Mouse (Mus musculus) megakaryocyte, adult 5-6 weeks (primary cell): ENCODE measurements around the gene Dmxl2. TPM values are rescaled to one million over a fixed set of nuclear protein-coding genes. Genes with fewer than 3 reads are reported as not detected.

ENCODE experiments used
- ATAC-seq: 2 replicates; pipeline ENCODE4 v1.8.0; 2016; ENCODE audit warnings: mild to moderate bottlenecking, inconsistent platforms; ENCODE audit not compliant: poor library complexity, severe bottlenecking
- total RNA-seq, 2 experiments: library from RNA; stranded (forward) in 1 of 2; stranded (reverse) in 1 of 2; fragments of 153-499, 151-499 nt in 1 of 2; fragments of 221-1000, 200-1000 nt in 1 of 2; gene quantifications; 2 replicates each; pipeline versions ENCODE4 v1.2.3 to v1.2.4; 2015 to 2017

Dmxl2 gene
- total RNA-seq (2015) (23.7 and 24.0 TPM in 2 replicates), total RNA-seq (2017) (17.9 and 21.1 TPM in 2 replicates)

DNA sequence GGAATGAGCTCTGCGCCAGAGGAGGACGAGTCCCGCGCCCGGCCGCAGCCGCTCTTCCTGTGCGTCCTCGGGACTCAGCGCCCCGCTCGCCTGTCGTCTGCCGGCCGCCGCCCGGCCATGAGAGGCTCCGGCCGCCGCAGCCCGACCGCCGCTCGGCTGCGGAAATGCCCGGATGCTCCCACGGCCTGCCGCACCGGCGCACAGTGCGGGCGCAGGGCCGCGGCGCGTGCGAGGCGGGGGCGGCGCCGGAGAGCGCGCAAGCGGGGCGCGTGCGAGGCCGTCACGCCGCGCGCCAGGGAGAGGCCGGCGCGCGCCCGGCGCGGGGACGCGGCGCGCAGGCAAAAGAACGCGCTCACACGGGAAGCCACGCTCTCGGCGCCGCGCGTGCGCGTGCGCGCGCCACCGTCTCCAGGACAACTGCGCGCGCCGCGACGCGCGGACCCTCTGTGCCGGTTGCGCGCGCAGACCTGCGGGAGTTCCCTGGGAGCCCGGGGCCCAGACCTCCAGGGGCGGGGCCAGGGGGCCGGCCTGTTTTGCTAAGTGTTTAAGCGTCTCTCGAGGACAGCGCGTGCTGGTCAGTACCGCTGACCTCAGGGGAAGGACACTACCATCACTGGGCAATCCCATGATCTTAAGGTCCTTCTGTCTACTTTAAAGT is at the start of gene Dmxl2:
Gene Dmxl2, minus strand, starts transcription at position 174 of the 658 bp plus-strand sequence.
- peak; percentile 87 for ATAC-seq

DNA sequence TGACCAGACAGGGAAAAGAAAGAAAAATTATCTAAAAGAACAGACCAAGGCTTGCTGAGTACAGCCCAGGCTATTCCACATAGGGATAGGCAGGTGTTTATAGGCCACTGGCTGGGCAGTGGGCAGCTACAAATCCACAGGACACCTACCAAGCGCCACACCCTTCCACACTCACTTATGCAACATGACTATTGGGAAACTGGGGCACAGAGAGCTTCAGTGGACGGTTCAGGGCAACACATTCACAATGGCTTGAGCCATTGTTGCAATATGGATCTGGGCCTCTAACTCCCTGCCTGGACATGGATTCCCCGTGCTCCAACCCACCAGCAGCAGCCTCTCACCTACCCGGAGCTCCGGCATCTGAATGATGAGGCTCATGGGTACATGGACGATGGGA is 48.0 kb upstream of the Dmxl2 start:
- peak; percentile 62 for ATAC-seq

DNA sequence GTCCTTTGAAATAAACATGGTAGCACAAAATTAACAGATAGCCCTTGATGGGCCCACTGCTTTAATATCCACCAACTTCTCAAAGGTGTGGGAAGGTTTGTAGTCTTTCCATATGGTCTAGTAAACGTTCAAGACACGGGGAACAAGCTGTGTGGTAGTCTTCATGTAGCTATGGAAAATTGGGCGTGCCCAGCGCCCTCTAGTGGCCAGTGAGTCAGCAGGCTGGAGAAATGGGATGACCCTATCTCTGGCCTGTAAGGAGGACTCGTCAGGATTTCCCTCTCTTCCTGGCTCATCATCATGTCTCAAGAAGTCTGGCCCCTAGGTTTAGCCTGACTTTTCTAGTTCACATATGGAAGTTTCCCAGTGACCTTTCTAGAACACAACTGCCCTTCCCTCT is 46.1 kb upstream of the Dmxl2 start:
- ATAC-seq: peak; percentile 79

DNA sequence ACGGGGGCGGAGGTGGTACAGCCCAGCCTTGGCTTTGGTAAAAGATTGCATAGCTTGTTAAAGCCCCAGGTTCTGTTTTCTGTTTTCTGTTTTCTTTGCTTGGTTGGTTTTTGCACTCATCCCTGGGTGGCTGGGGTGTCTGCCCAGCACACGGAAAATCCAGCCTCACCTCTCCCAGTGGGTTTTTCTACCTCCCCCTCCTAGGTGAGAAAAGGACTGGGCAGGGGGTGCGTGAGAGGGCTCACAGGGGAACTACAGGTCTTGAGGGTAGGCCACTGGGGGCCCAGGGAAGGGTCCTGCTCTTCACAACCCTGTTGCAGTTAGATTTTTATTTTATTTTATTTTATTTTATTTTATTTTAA is 43.5 kb upstream of the Dmxl2 start:
- no peak for ATAC-seq

DNA sequence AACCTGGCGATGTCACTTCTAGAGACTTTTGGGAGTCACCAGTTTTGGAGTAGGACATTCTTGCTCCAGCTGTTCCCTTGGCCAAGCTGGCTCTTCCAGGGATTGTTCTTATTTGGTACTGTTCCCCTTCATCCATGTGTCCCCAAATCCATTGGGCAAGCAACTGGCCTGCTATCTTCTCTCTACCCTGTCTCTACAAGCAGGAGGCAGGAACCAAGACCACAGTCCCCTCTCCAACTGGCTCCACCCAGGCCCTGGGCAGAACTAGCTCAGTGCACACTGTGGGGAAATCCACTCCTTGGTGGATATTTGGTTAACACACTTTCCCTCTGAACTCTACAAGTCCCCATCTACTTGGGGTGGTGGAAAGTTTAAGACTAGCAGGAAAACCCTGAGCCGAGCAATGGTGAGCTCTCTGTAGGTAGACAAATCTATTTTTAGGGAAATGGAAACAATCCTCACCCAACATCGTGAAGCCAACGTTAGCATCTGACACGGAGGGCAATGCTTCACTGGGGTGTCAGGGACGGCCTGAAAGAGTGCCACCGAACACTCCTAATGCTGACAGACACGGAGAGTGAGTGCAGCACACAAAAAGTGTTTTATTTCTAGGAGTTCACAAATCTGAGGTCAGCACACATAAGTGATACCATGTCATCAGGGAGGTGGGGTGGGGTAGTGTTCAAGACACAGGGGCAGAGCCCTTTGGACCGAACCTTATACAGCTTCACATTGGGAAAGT is 43.0 kb upstream of the Dmxl2 start:
- ATAC-seq: no peak

DNA sequence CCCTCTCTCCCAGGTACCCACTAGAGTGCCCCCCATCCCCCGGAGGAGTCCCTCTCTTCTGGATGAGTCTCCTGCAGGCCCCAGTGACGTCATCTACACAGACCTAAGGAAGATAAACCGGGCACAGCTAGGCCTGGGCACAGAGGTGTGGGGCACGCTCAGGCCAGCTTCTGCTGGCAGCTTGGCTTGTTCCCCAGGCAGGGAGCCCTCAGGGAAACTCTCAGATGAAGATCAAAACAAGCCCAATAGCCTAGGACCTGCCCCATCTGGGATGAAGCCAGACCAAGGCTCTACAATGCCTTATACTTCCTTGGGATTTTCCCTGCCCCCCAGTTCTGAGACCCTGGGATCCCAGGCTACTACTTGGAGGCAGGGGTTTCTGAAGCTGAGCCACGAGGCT is 39.4 kb upstream of the Dmxl2 start:
- no peak for ATAC-seq

DNA sequence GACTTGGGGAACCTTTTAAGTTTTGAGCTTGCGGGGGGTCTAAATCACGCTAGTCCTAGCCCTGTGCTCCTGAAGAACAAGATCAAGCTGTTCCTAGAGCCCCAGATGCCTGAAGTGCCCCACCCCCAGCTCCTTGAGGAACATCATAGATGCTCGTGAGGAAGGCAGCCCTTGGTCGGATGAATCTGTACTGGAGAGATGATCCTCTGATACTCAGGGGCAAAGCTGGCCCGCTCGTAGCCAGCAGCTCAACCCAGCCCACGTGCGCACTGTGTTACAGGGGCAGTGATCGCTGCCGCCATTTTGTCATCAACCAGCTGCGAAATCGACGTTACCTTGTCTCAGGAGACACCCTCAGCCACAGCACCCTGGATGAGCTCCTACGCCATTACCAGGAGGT is 37.3 kb upstream of the Dmxl2 start, which contains the start of gene Sh2d7:
Gene Sh2d7, plus strand, starts transcription at position 301 of the 400 bp plus-strand sequence.
- no peak for ATAC-seq

DNA sequence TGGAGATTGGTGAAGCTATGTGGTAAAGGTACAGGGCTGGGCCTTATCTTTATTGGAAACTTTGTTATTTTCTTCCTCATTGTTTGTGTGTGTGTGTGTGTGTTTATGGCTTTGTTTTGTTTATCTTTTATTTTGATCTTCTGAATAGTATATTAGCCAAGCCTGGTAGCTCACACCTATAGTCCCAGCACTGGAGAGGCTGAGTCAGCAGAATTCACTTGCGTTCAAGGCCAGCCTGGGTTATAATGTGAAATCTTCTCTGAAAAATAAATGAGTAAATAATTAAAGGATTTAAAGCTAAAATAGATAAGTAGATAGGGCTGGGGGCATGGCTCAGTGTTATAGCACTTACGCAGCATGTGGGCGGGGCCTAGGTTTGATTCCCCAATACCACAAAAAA is 36.8 kb upstream of the Dmxl2 start:
- no peak for ATAC-seq

DNA sequence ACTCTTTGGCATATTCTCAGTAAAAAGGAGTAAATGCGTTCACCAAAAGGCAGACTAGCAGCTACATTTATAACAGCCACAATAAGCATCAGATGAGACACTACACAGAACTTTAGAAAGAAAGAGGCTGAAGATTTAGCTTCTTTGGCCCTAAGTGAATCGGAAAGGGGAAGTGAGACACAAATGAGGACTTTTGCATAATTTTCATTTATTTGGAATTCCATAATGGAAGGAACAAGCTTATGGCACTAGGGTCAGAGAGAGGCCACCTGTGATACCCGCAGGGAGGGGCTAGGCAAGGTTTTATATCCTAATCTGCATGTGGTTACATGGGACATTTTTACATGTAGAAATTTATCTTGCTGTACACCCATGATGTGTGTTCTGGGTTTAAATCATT is 36.1 kb upstream of the Dmxl2 start:
- ATAC-seq: 0 out of 2 replicates have a peak, but pooled peaks have one; percentile 10

DNA sequence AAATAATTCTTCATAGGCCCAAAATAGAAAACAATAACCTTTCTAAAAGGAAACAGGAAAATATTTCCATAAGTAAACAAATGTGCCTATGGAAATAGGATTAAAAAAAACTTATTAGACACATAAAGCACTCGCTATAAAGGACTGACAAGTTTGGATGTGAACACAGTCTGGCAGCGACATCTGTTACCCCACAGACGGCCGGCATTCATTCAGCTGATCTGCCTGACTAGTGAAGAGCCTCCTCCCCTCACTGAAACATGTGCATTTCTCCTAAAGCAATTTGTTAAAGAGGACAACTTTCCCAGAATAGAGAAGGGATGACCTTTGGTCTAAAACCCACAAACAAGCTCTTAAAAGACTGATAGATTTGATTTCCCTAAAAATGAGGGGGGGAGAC is 35.6 kb upstream of the Dmxl2 start:
- ATAC-seq: no peak

DNA sequence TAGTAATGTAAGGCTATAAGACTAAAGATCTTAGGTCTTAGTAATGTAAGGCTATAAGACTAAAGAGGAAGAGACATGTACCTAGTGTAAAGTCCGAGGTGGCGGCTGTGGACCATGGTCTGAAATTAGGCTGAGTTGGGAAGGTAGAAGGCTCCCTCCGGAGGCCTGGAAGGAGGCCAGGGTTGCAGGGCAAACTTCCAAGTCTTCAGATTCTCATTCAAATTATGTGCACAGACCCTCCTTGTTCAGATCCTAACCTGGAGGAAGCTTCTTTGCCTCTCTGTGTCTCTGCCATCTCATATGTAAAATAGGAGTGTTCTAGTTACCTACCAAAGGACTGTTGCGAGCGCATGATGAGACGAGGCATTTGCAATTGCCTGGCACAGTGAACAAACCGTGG is 34.8 kb upstream of the Dmxl2 start:
- ATAC-seq: no peak

DNA sequence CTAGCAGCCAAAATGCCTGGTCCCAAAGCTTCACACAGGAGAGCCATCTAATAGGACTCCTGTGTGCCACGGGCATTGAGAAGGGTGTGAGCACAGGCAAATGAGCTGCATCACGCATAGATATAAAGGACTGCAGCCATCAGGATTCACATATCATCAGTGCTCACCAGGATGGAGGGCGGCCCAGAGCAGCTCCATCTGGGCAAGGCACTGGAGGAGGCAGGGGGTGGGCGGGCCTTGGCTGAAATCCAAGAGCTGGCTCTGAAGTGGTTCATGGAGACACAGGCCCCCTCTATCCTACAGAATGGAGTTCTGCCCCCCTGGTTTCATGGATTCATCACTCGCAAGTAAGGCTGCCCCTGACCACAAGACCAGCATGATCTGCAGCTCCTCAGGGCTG is 32.5 kb upstream of the Dmxl2 start:
- ATAC-seq: no peak

DNA sequence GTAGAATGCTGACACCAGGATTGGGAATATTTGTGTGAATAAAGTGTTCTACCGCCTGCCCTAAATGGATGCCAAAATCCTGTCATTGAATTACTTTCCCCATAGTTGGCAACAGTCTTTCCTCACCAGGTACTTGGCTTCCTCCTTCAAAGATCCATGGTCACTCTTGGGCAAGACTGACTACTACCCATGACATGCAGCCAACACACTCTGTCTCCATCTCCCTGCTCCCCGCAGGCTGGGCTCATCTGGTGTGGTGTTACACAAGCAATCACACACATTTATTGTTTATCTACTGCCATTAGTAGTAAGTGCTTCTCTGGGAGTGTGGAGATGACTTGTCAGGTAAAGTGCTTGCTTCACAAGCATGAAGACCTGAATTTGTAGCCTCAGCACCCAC is 31.5 kb upstream of the Dmxl2 start:
- ATAC-seq: peak; percentile 79

DNA sequence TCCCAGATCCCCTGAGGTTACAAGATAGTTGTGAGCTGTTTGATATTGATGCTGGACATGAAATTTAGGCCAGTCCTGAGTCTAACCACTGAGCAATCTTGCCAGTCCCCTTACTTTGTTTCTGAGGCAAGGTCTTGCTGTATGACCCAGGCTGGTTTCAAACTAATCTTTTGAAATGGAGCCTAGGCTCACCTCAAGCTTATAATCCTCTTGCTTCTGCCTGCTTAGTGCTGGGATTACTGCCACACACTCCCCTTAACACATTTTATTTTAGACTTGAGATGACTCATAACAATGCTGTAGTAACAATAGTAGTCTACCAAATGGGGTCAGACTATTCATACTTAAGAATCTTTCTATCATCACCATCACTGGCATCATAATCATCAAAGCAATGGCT is 30.0 kb upstream of the Dmxl2 start:
- no peak for ATAC-seq

DNA sequence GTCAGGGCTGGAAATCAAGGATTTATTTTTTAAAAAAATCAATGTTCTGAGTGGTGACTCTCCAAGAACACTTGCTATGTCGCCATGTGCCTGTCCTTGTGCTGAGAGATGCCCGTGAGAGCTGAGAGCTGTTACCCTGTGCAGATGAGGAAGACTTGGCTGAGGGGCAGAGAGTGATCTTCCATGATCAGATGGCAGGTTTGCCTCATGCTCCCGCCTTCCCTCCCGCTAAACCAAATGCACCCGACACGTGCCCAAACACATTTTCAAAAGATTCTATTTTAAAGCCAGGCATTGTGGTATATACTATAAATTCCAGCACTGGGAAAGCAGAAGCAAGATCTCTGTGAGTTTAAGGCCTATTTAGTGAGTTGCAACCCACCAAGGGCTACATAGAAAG is 29.4 kb upstream of the Dmxl2 start:
- no peak for ATAC-seq

DNA sequence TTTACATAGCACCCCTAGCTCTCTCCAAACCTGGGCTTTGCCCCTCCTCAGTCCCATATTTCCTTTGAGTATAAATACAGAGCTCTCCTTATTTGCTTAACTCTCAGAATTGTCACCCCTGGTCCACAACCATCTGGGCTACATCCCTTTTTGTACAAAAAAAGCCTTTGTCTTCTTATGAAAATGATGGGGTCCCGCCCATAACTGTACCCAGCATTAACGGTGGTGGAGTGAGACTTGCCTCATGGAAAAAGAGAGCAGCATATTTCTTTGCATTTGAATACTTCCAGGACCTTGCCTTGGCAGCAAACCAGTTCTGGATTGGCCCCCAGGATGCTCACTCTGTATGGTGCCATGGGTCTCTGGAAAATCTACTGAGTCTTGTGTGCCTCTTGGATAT is 28.5 kb upstream of the Dmxl2 start:
- no peak for ATAC-seq

DNA sequence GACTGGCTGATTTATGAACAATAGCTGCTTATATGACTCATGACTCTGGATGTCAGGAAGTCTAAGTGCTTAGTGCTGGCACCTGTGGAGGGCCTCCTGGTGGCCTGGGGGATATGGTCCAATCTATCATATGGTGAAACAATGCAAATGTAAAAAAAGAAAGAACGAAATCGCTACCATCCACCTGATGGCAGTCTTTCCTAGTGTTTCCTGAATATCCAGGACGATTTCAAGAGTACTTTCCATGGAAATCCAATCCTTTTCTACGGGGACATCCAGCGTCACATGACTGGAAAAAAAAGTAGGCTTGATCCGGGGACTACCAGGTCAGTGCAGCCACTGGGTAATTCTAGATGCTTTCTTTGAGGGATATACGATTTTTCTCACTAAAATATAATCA is 26.3 kb upstream of the Dmxl2 start:
- no peak for ATAC-seq

DNA sequence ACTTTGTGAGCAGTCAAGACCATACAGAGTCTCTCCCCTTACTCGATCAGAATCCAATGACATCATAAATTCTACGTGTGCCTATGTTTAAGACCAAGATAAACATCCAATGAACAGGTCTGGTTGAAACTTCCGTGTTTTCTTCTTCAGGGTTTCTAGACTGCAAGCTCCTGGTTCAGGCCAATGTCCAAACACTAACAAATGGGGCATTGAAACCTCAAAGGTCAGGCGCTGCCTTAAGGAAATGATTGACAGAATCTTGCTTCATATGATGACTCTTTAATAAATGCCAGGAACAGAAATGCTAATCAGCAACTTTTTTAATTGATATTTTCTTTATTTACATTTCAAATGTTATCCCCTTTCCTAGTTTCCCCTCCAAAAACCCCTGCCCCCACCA is 18.9 kb upstream of the Dmxl2 start:
- no peak for ATAC-seq

DNA sequence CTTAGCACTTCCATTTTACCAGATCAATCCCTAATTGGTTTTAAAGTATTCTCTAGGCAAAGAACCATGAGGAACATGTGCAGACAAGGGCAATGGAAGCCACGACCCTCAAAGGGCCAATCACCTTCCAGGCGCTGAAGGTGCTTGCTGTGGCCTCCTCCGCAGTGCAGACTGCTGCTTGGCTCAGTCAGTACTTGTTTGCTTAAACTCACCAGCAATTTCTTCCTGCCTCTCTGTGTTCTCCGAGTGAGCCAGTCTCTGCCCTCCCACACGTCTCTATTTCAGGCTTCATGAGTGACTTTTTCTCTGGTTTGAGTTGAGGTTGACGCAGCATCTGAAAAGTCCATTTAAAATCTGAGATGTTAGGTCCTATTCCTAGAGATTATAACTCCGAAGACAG is 17.5 kb upstream of the Dmxl2 start:
- no peak for ATAC-seq

DNA sequence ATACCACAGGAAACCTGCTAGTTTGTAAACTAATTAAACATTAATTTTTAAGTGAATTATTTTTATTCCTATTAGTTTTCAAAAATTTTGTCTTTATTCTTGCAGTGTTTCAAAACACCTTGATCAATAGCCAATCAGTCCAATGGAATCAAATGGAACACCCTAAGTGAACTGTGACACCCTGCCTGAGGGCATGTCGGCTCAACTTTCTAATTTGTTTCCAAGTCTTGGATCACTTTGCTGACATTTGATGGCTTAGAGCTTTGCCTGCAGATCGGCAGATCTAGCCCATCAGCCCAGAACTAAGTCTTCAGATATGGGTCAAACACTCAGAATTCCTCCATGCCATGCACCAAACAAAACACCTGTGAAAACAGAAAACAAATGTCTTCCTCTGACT is 14.6 kb upstream of the Dmxl2 start:
- ATAC-seq: no peak

DNA sequence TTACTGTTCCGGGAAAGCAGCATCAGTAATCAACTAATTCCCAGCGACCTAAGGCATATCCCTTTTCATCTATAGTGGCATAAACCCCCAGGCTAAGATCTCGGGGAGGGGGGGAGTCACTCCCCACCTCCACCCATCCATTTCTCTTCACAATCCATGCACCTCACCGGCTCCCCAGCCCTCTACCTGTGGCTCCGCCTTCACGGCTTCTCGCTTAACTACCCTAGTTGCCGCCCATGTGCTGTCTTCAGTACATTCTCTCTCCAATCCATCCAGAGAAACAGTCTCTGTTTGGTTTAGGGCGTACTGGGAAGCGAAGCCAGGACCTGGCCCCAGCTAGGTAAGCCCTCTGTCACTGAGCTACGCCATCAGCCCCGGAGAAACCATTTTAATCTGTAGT is 1.4 kb upstream of the Dmxl2 start:
- ATAC-seq: no peak

DNA sequence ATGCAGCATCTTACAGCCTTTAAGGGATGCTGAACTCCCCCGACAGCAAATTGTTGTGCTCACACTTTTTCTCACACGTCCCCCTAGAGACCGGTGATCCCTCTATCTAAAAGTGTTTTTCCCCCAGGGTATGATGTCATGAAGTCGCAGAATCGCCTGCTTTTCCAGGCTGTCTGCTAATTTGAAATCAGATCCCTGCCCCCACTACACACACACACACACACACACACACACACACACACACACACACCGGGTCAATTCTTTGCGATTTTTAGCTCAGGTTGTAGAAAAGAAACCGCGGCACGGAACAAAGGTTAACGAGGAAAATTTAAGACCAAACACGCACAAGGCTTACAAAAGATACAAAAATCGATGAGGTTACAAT is 677 bp upstream of the Dmxl2 start:
- ATAC-seq: no peak
